Mouse (Mus musculus) testis, postnatal 14 days (tissue): ENCODE data around the gene Hinfp.

Experiments used
- DNase-seq: peaks from one replicate; pipeline ENCODE4 v3.0.0; 2021; ENCODE audit warnings: low spot score

Hinfp gene

GRCm38 (mm10) chr9:44259014-44259413, 46.5 kb downstream of the Hinfp start:
- no peak for DNase-seq

GRCm38 (mm10) chr9:44256213-44256612, 49.3 kb downstream of the Hinfp start:
- DNase-seq = no peak

- DNase-seq = no peak
These were observed 50.3 kb downstream of the Hinfp start for GRCm38 (mm10) chr9:44255136-44255521.

- no peak for DNase-seq
These were observed 50.8 kb downstream of the Hinfp start for GRCm38 (mm10) chr9:44254508-44255135.

- DNase-seq = no peak
These were observed 52.0 kb downstream of the Hinfp start for GRCm38 (mm10) chr9:44253441-44253840.

- no peak for DNase-seq
These were observed 54.2 kb downstream of the Hinfp start, which contains the start of gene Pdzd3 for GRCm38 (mm10) chr9:44251314-44251713. Pdzd3 (minus strand) TSS chr9:44251471.

GRCm38 (mm10) chr9:44250445-44250844, 55.0 kb downstream of the Hinfp start:
- DNase-seq = no peak

- no peak for DNase-seq
These were observed 56.0 kb downstream of the Hinfp start for GRCm38 (mm10) chr9:44249181-44250146.

- DNase-seq = no peak
These were observed 57.6 kb downstream of the Hinfp start for GRCm38 (mm10) chr9:44247907-44248306.

GRCm38 (mm10) chr9:44243621-44244020, 61.9 kb downstream of the Hinfp start:
- no peak for DNase-seq
